Mouse (Mus musculus) kidney, adult 2 months (tissue): Measurements from ENCODE around the gene Adamts7.

ENCODE experiments used
- CTCF ChIP-seq: fragments of 200-500 bp; conservative IDR thresholded peaks from 2 replicates; pipeline ENCODE4 v1.5.1; 2011; ENCODE audit warnings: low read depth, mild to moderate bottlenecking, control low read depth, low read length, moderate library complexity, mixed read lengths; ENCODE audit not compliant: insufficient read depth, insufficient read length
- POLR2A ChIP-seq: fragments of 200-500 bp; IDR thresholded peaks from one replicate; pipeline ENCODE4 v1.6.1; 2011; ENCODE audit warnings: low read depth, low read length, control low read depth

DNA sequence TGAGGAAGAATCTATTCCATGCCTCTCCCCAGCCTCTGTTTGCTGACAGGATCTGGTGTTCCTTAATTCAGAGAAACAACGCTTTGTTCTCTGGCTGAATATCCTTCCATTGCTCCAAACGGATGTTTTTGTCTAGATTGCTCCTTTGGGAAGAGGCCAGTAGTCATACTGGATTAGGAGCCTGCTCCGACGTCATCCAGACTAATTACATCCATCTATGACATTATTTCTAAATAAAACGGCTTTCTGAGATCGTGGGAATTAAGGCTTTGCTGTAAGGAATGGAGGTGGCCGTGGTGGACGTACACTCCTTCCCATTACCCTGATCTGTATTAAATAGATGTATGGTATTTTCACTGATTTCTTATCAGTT lies 38.0 kb upstream of the Adamts7 start:
- TF ChIP-seq CTCF (no peak), POLR2A (no peak)
